8 mouse cellular contexts compared by ENCODE assay signal in genomic region chrX:150477854-150478780, GRCm38 (mm10). TPM values are rescaled to one million over a fixed set of nuclear protein-coding genes. Genes with fewer than 3 reads are reported as not detected.
DNase-seq lines count a peak whose midpoint lies in the region; ATAC-seq and TF ChIP-seq lines count a peak whose summit lies in the region.

No protein-coding gene starts in this region.

- no peaks in the 10 kb centered on the region for H3K9me3 ChIP-seq in forebrain, embryonic 15.5 days
- H3K9me3 ChIP-seq in lung, embryonic 14.5 days (ENCODE audit: low read depth, low read length): no peaks in the 10 kb centered on the region

- TF ChIP-seq POLR2A in olfactory bulb, adult 2 months (IDR thresholded peaks at IDR 0.05; ENCODE audit: insufficient read depth, low read depth, low read length): no peak
- TF ChIP-seq POLR2A in thymus, adult 2 months (IDR thresholded peaks at IDR 0.05; ENCODE audit: control insufficient read depth, extremely low read depth, insufficient read depth, low read length, poor library complexity): no peak

- peaks cover 5% of the 10 kb centered on the region; the same call in 1 of the 2 replicates for H3K4me1 ChIP-seq in forebrain, embryonic 15.5 days
- no peaks in the 10 kb centered on the region for H3K4me1 ChIP-seq in lung, embryonic 14.5 days (ENCODE audit: insufficient read depth)
- H3K4me1 ChIP-seq in olfactory bulb, adult 2 months (ENCODE audit: control insufficient read depth, insufficient read depth, low read length): no peaks in the 10 kb centered on the region
- no peaks in the 10 kb centered on the region for H3K4me1 ChIP-seq in thymus, adult 2 months (replicated peaks; ENCODE audit: control insufficient read depth, insufficient read depth, low read length)

- 1% methylated on average over 34 of the region's 34 CpGs for WGBS in forebrain, embryonic 15.5 days
- WGBS in lung, embryonic 14.5 days: under 1% methylated on average over 34 of the region's 34 CpGs
- WGBS in olfactory bulb, adult 2 months: 1% methylated on average over 34 of the region's 34 CpGs
- WGBS in thymus, adult 2 months: under 1% methylated on average over 34 of the region's 34 CpGs

- peak overlapping the region; percentile 54 for H3K4me3 ChIP-seq in forebrain, embryonic 15.5 days
- H3K4me3 ChIP-seq in layer of hippocampus, adult 2 months: peak overlapping the region; percentile 66
- H3K4me3 ChIP-seq in lung, embryonic 14.5 days (ENCODE audit: low read depth, low read length): peak overlapping the region; percentile 46
- H3K4me3 ChIP-seq in olfactory bulb, adult 2 months (ENCODE audit: insufficient read depth, low read depth, low read length): peak overlapping the region; percentile 78
- peak overlapping the region; percentile 85 for H3K4me3 ChIP-seq in thymus, adult 2 months (ENCODE audit: control insufficient read depth, insufficient read depth, low read length)

- DNase-seq in ES-CJ7 (ENCODE audit: low read depth, low spot score): peak; percentile 87
- DNase-seq in cerebellum, adult 11 months: peak; percentile 89
- DNase-seq in heart, postnatal 36 days: peak; percentile 77 to 93
- peak; percentile 73 to 93 for DNase-seq in layer of hippocampus, adult 2 months (ENCODE audit: low spot score in 2 of 2)
- peak; percentile 94 for DNase-seq in lung, embryonic 14.5 days
- peak; percentile 73 for DNase-seq in thymus, adult 2 months

- H3K4me2 ChIP-seq in forebrain, embryonic 15.5 days (replicated peaks): peak overlapping the region; percentile 19; the same call in 1 of the 2 replicates
- H3K4me2 ChIP-seq in lung, embryonic 14.5 days: peak overlapping the region; percentile 36; the same call in 1 of the 2 replicates

- peak overlapping the region; percentile 94 for H3K27ac ChIP-seq in forebrain, embryonic 15.5 days (replicated peaks)
- H3K27ac ChIP-seq in layer of hippocampus, adult 2 months: peak overlapping the region; percentile 100
- H3K27ac ChIP-seq in lung, embryonic 14.5 days (ENCODE audit: low read depth): peak overlapping the region; percentile 84
- peak overlapping the region; percentile 100 for H3K27ac ChIP-seq in olfactory bulb, adult 2 months (ENCODE audit: insufficient read depth, low read depth, low read length)
- H3K27ac ChIP-seq in thymus, adult 2 months (ENCODE audit: control insufficient read depth, insufficient read depth, low read length): peak overlapping the region; percentile 91

- intact Hi-C loops in heart, postnatal 36 days (cut with DNase I): loop anchor here (1.0 to 10.0 kb wide), 2 partner anchors 19 to 1667 kb away; partner anchors contain the start of genes Iqsec2 and Tmem29

- no peaks in the 10 kb centered on the region for H3K36me3 ChIP-seq in forebrain, embryonic 15.5 days
- H3K36me3 ChIP-seq in lung, embryonic 14.5 days (ENCODE audit: insufficient read depth): no peaks in the 10 kb centered on the region
- H3K36me3 ChIP-seq in thymus, adult 2 months (ENCODE audit: control insufficient read depth, insufficient read depth, low read length): no peaks in the 10 kb centered on the region

- peak; percentile 77 for TF ChIP-seq CTCF in layer of hippocampus, adult 2 months (conservative IDR thresholded peaks at IDR 0.05)
- peak; percentile 88 for TF ChIP-seq CTCF in lung, embryonic 14.5 days (IDR thresholded peaks at IDR 0.05; ENCODE audit: low read depth)
- peak; percentile 43; the same call in 1 of the 2 replicates for TF ChIP-seq CTCF in olfactory bulb, adult 2 months (IDR thresholded peaks at IDR 0.05; ENCODE audit: insufficient read depth, low read depth, low read length)
- peak; percentile 42; the same call in 1 of the 2 replicates for TF ChIP-seq CTCF in thymus, adult 2 months (IDR thresholded peaks at IDR 0.05; ENCODE audit: borderline replicate concordance, control insufficient read depth, extremely low read depth, insufficient read depth, low read length, poor library complexity)

- H3K9ac ChIP-seq in forebrain, embryonic 15.5 days (replicated peaks): peak overlapping the region; percentile 60
- H3K9ac ChIP-seq in lung, embryonic 14.5 days: peak overlapping the region; percentile 57

- no peaks in the 10 kb centered on the region for H3K27me3 ChIP-seq in forebrain, embryonic 15.5 days
- no peaks in the 10 kb centered on the region for H3K27me3 ChIP-seq in lung, embryonic 14.5 days (ENCODE audit: insufficient read depth, low read length)
- H3K27me3 ChIP-seq in thymus, adult 2 months (ENCODE audit: control insufficient read depth, insufficient read depth, low read length): no peaks in the 10 kb centered on the region

- peak; percentile 97 for ATAC-seq in forebrain, embryonic 15.5 days (replicated peaks)
- peak; percentile 98 for ATAC-seq in lung, embryonic 14.5 days (ENCODE audit: insufficient read depth)

RNA-seq across cellular contexts. Expression of gene Tmem29, which starts 19.2 kb away (rescaled TPM):
- polyA plus RNA-seq in forebrain, embryonic 15.5 days (2015; fragmentation: Nextera tagmentation; extraction: Ambion mirVana): 51.0 and 54.1 TPM in 2 replicates
- total RNA-seq in heart, postnatal 36 days (2021): 1 to 10 TPM; 4.1 to 5.3 TPM
- 10 to 100 TPM; 34.6 to 37.0 TPM for total RNA-seq in layer of hippocampus, adult 2 months (2021)
- 35.8 and 39.7 TPM in 2 replicates for polyA plus RNA-seq in lung, embryonic 14.5 days (2014; fragmentation: Nextera tagmentation; extraction: Ambion mirVana)
- not detected in 2 replicates for polyA plus RNA-seq in olfactory bulb, adult 2 months (2012; ENCODE audit: insufficient read depth, insufficient read length, low replicate concordance, missing spikeins)
- 3.0 and 4.2 TPM in 2 replicates for polyA plus RNA-seq in thymus, adult 2 months (2012; rRNA removed)

Comparison
In these comparisons a context has a peak if more than half of its experiments do, and no peak if none do; other contexts are left out.
1. Peak in every context shown above with its lines: DNase-seq, ATAC-seq, H3K4me3 ChIP-seq and H3K27ac ChIP-seq.